Mouse (Mus musculus): ENCODE measurements around the gene Ctsk.

GRCm38 (mm10) chr3:95457758-95458157 lies 41.3 kb upstream of the Ctsk start:
- TF ChIP-seq CTCF (IDR thresholded peaks at IDR 0.05; ENCODE audit: low read depth, low read length) (no peak), POLR2A (IDR thresholded peaks at IDR 0.05; ENCODE audit: extremely low read depth, insufficient read depth, low read length) (no peak)

Measured in liver, adult 2 months (tissue).